Mouse (Mus musculus) heart, postnatal 10 days (tissue): ENCODE results near the gene Pdzrn3. TPM values are rescaled to one million over a fixed set of nuclear protein-coding genes. Genes with fewer than 3 reads are reported as not detected.

Source experiments
- DNase-seq, 2 experiments: peaks; one replicate each; pipeline ENCODE4 v3.0.0; 2021
- intact Hi-C: fragments of 180-260 bp; cut with DNase I; formaldehyde crosslinking; loops from one replicate; pipeline ENCODE4 v1.15.1; 2025
- total RNA-seq, 2 experiments: library from RNA; stranded (reverse); gene quantifications; 2 replicates each; pipeline ENCODE4 v1.2.3; 2021

The Pdzrn3 gene
- total RNA-seq, 2 experiments from 2014 or later, result 41.4 to 69.5 TPM

DNA sequence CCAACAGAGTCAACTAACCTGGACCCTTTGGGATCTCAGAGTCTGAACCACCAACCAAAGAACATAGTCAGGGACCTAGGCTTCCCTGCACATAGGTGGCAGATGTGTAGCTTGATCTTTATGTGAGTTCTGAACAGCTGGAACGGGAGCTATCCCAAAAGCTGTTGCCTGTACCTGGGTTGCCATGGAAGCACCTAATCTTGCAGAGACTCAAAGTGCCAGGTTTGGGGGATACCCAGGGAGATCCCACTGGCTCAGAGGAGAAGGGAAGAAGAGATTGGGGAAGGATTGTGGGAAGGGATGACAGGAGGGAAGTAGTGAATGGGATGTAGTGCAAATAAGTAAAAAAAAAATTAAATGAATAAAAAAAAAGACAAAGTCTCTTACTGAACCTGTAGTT is 268.7 kb downstream of the Pdzrn3 start:
- DNase-seq, result no peak
- intact Hi-C loops, result no loop called here

- intact Hi-C loops, result no loop called here
- DNase-seq, result no peak
Measured at GRCm38 (mm10) chr6:101103506-101103905, 274.2 kb downstream of the Pdzrn3 start.

DNA sequence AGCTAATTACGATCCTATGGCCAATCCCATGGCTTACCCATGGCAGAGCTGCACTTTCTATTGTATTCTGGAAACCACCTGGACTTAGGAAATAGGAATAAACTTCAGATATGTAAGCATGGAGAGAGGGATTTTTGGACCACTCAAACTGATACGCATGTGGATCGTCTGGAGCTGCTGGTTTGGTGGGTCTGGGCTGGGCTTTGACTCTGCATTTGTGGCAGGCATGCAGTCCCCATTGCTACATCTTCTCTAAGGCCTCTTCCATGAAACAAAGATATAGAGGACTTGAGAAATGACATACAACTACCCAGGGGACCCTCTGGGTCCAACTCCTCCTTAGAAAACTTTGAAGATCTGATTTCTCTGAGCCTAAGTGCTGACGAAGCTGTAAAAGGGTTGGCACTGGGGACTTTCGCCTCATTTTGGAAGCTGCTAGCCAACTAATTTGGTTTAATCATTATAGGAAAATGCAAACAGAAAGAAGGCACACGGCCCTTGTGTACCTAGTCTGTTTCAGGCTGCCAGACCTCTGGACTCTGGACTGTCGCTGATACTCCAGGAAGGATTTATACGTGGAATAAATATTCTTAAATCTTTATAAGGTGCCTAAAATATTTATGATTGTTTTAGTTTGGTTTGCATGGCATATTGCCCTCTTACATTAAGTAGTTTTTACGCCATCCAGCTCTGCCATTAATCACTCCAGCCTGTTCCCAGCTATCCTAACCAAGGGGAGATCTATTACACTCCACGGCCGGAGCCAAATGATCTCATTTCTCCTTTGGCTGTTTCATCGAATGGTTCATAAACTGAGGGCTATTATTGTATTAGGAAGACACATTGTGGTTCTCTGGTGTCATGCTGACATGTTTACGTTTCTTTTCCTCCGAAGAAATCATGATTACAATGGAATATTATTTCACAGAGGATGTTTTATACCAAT is 275.7 kb downstream of the Pdzrn3 start:
- intact Hi-C loops, result no loop called here

More for the DNA sequence above, 275.7 kb downstream of the Pdzrn3 start:
- DNase-seq, result no peak
